Mouse (Mus musculus) gastrocnemius, postnatal 25 days (tissue): ENCODE data around the gene Klhl3. TPM values are rescaled to one million over a fixed set of nuclear protein-coding genes. Genes with fewer than 3 reads are reported as not detected.
A peak's percentile ranks its signal among the peaks of the same experiment; 100 is the strongest.

Source experiments
- DNase-seq: peaks from one replicate; pipeline ENCODE4 v3.0.0; 2022
- total RNA-seq, 2 experiments: library from RNA; stranded (reverse); gene quantifications; 1 replicate in 1 of 2; 2 replicates in 1 of 2; pipeline ENCODE4 v1.2.3; 2021

The Klhl3 gene
- total RNA-seq, 2 experiments from 2014 or later = 0.41 to 0.88 TPM

DNA sequence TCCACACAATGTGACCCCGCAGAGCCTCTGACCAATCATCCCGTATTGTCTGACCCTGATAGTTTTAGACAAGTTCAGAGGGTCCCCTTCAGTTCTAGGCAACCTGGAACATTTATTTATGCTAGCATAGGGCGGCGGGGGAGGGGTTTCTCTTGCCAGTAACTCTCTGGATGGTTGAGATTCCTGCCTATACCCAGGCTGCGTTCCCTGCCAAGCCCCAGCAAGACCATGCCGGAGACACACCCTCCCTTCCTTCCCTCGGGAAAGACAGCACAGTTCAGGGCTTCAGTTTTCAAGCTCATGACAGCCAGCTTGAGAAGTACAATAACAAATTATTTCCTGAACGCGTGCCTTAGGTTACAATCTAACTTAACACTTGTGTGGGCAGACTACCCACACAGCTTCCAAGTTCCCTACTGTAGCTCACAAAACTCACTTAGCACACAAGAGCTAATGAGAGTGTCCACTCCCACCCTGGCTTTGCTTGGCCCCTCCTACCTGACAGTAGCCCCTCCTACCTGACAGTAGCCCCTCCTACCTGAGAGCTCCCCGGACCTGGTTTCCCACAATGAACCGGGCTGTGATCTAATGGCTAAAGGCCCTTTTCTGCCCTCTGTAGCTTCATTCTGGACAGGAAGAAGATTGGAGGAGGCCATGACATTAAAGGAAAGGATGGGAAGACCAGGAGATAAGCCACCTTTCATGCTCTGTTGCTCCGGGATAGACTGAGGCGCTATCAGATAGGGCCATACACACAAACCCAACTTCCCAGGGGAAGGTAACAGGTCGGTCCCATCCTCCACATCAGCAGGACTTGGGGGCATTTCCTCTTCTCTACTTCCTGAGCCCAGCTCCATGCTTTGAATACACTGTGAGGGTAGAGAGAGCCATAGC lies 46.6 kb downstream of the Klhl3 start:
- DNase-seq = peak; percentile 42

GRCm38 (mm10) chr13:58066081-58066495 lies 47.3 kb downstream of the Klhl3 start:
- DNase-seq = peak; percentile 14

GRCm38 (mm10) chr13:58065316-58065715 lies 48.1 kb downstream of the Klhl3 start:
- DNase-seq = peak; percentile 29

- DNase-seq = peak; percentile 32
These were observed 55.2 kb downstream of the Klhl3 start for GRCm38 (mm10) chr13:58057953-58058870.

GRCm38 (mm10) chr13:58056618-58057017 lies 56.8 kb downstream of the Klhl3 start:
- DNase-seq = no peak

DNA sequence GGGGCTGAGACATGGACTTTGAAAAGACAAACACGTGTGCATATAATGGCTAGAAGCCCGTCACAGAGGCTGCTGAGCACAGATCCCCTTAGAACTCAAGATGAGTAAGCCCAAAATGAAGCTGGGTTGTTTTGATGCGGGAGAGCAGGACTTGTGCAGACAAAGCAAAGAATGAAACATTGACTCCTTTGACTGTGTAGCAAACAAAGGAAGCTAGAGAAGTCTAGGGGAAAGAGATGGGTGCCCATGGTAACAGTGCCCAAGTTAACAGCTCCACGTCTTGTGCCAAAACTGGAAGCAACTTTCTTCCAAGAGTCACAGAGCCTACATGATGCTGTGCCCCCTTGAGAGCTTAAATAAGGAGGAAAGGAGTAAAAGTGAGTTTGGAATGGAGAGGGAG lies 59.8 kb downstream of the Klhl3 start:
- no peak for DNase-seq

DNA sequence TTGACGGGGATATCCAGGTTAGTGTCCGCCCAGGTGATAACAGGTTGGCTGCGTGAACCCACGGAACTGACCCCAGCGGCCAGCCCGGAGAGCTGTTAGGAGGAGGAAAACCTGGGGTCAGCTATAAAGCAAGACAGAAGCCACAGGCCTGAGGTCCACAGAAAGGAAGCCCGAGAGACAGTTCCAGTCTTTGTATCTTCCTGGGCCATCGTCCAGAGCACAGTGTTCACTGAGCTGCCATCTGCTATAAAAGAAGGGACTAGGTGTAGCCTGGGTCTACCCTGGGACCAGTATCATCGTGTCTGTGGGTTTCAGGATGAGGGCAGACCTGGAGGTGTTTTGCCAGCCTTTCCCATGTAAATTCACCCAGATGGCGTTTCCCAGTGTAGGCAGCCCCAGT lies 61.7 kb downstream of the Klhl3 start:
- DNase-seq = no peak

DNA sequence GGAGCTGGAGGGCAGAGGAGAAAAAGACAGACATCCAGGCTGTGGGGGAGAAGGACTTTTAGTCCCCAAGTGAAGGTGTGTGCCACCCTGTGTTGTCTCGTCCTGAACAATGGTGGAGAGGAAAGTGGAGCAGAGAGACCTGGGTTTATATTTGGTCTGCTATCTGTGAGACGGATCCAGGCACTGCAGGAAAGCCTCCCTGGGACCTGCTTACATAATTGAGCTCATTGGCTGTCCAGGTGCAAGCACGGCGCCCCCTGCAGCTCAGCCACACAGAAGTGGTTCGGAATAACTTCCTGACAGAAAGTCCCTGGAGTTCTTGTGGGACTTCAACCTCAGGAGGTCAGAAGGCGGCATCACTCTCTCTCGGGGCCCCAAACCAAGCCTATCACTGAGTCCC lies 62.1 kb downstream of the Klhl3 start:
- DNase-seq = no peak

DNA sequence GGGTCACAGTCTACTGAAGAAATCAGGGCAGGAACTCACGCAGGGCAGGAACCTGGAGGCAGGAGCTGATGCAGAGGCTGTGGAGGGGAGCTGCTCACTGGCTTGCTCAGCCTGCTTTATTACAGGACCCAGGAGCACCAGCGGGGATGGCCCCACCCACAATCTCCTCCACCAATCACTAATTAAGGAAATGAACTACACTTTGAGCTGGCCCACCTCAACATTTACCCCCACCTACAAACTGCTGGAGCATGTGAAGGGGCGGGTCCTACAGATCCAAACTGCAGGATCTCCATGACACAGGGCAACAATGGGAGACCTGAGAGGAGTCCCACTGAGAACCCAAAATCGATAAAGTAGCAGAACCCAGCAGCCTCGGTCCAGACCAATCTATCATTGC lies 64.3 kb downstream of the Klhl3 start:
- DNase-seq = no peak

- DNase-seq = no peak
These were observed 65.3 kb downstream of the Klhl3 start for GRCm38 (mm10) chr13:58048076-58048475.

GRCm38 (mm10) chr13:58046178-58046577 lies 67.2 kb downstream of the Klhl3 start:
- DNase-seq = no peak

DNA sequence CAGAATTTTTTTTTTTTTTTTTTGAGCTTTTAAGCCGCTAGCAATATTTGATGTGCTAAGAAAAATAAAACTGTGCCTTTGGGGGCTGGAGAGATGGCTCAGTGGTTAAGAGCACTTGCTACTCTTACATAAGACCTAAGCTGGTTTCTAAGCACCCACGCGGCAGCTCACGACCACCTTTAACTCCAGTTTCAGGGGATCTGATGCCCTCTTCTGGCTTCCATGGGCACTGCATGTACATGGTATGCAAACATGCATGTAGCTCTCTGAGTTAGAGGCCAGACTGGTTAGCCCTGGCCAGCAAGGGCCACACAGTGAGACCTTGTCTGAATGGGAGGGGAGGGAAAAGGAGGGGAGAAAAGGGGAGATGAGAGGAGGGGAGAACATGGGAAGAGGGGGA lies 68.1 kb downstream of the Klhl3 start:
- DNase-seq = no peak

GRCm38 (mm10) chr13:58043278-58043677 lies 70.1 kb downstream of the Klhl3 start:
- DNase-seq = no peak

DNA sequence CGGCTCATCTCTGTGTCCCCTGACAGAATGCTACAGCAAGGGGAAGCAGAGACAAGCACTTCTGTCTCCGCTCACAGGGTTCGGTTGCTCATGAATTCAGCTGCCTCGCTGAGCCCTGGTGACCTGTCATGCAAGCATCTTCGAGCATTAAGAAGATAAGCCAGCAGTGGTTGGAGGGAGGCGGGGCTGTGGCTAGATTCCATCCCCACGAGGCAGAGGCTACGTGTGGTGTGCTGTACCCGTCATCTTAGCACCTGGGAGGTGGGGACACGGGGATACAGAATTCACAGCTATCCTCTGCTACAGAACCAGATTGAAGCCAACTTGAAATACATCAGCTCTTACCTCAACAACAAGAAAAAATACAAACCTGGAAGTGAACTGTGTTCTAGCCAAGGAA lies 73.3 kb downstream of the Klhl3 start:
- no peak for DNase-seq

- no peak for DNase-seq
These were observed 75.9 kb downstream of the Klhl3 start for GRCm38 (mm10) chr13:58037506-58037905.

GRCm38 (mm10) chr13:58035470-58036156 lies 77.8 kb downstream of the Klhl3 start:
- DNase-seq = peak; percentile 50

DNA sequence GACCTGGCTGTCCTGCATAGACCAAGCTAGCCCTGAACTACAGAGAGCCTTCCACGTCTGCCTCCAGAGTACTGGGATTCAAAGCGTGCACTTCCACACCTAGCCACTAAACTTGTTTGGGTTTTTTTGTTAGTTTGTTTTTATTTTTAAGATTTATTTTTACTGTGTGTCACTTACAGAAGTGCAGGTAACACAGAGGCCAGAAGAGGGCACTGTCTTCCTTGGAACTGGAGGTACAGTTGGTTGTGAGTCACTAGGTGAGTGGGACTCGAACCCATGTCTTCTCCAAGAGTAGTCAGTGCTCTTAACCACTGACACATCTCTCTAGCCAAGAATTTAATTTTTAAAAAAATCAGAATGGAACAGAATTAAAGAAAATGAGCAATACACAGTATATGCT lies 78.4 kb downstream of the Klhl3 start:
- DNase-seq = no peak

GRCm38 (mm10) chr13:58034507-58034906 lies 78.9 kb downstream of the Klhl3 start:
- no peak for DNase-seq

- DNase-seq = peak; percentile 30
These were observed 81.6 kb downstream of the Klhl3 start for GRCm38 (mm10) chr13:58031755-58032154.

- DNase-seq = no peak
These were observed 86.3 kb downstream of the Klhl3 start for GRCm38 (mm10) chr13:58027115-58027514.

GRCm38 (mm10) chr13:58025701-58026414 lies 87.5 kb downstream of the Klhl3 start:
- DNase-seq = no peak
